Mouse (Mus musculus) E14TG2a.4 (cell line): Measurements from ENCODE around the gene Rere.

Experiments used
- CTCF ChIP-seq: conservative IDR thresholded peaks from 2 replicates; pipeline ENCODE4 v1.5.1; 2014; ENCODE audit warnings: low read length
- NANOG ChIP-seq: IDR thresholded peaks from 2 replicates; pipeline ENCODE4 v1.6.1; 2014; ENCODE audit warnings: borderline replicate concordance, low read length, mixed read lengths

DNA sequence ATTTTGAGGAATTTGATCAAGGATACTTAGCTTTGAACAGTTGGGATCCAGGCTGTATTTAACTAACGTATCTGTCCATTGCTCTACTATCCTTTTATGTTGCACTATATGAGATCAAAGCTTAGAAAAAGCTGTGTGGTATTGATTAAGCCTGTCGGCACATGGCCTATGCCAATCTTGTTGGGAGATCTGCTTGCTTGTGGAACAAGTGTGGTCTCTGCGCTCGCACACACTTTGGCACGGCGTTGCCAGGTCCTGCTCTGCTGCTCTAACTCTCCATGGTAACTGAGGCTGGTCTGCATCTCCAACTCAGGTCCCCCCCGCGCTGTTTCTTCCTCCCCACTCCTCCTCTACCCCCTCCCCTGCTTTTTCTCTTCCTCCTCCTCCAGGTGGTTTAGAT lies 112.2 kb downstream of the Rere start:
- TF ChIP-seq NANOG (no peak), CTCF (no peak)
